Comparison of ENCODE assay signal across 12 mouse cellular contexts in genomic region chr5:124192726-124193285, GRCm38 (mm10). TPM values are rescaled to one million over a fixed set of nuclear protein-coding genes. Genes with fewer than 3 reads are reported as not detected.
DNase-seq lines count a peak whose midpoint lies in the region; ATAC-seq lines count a peak whose summit lies in the region.
"Had no signal": no experiment of that assay in that cellular context is flagged by ENCODE, and none has a peak within 500 bp of the region (broad histone marks: within the 10 kb centered on the region; RNA-seq: fewer than 3 reads in every experiment).

No protein-coding gene starts in this region.

- H3K9ac ChIP-seq in forebrain, embryonic 11.5 days (ENCODE audit: low read length): no peak overlapping the region
- peak overlapping the region; percentile 53 for H3K9ac ChIP-seq in hindbrain, embryonic 14.5 days
- H3K9ac ChIP-seq in neural tube, embryonic 13.5 days: peak overlapping the region; percentile 51
- H3K9ac ChIP-seq: liver, embryonic 12.5 days; stomach, embryonic 15.5 days had no signal

- no peaks in the 10 kb centered on the region for H3K36me3 ChIP-seq in heart, embryonic 10.5 days
- H3K36me3 ChIP-seq in forebrain, embryonic 11.5 days (ENCODE audit: control insufficient read depth, insufficient read depth, low read length): no peaks in the 10 kb centered on the region
- H3K36me3 ChIP-seq in hindbrain, embryonic 14.5 days (replicated peaks; ENCODE audit: control insufficient read depth, insufficient read depth): no peaks in the 10 kb centered on the region
- H3K36me3 ChIP-seq in neural tube, embryonic 13.5 days: no peaks in the 10 kb centered on the region
- H3K36me3 ChIP-seq: liver, embryonic 12.5 days; stomach, embryonic 15.5 days had no signal

- ATAC-seq in forebrain, embryonic 11.5 days (replicated peaks; ENCODE audit: low FRiP score): peak; percentile 56; the same call in 1 of the 2 replicates
- ATAC-seq in hindbrain, embryonic 14.5 days (ENCODE audit: low FRiP score): no peak
- no peak for ATAC-seq in neural tube, embryonic 13.5 days (ENCODE audit: low read depth)
- ATAC-seq in erythroblast, adult 5-6 weeks (replicated peaks; ENCODE audit: low FRiP score, poor library complexity, severe bottlenecking): no peak
- ATAC-seq: liver, embryonic 12.5 days had no signal

- no peak overlapping the region for H3K4me3 ChIP-seq in heart, embryonic 10.5 days
- H3K4me3 ChIP-seq in forebrain, embryonic 11.5 days (ENCODE audit: low read depth, low read length): no peak overlapping the region
- H3K4me3 ChIP-seq in hindbrain, embryonic 14.5 days (replicated peaks; ENCODE audit: low read length): no peak overlapping the region
- H3K4me3 ChIP-seq in neural tube, embryonic 13.5 days: no peak overlapping the region
- H3K4me3 ChIP-seq: liver, embryonic 12.5 days; stomach, embryonic 15.5 days had no signal

- 60% methylated on average over 10 of the region's 10 CpGs for WGBS in heart, embryonic 10.5 days
- 38% methylated on average over 10 of the region's 10 CpGs for WGBS in forebrain, embryonic 11.5 days
- WGBS in hindbrain, embryonic 14.5 days: 44% methylated on average over 10 of the region's 10 CpGs
- WGBS in neural tube, embryonic 13.5 days: 35% methylated on average over 10 of the region's 10 CpGs

- no peak overlapping the region for H3K4me2 ChIP-seq in forebrain, embryonic 11.5 days (ENCODE audit: low read depth, low read length, severe bottlenecking)
- H3K4me2 ChIP-seq in hindbrain, embryonic 14.5 days (replicated peaks): peak overlapping the region; percentile 26; the same call in 1 of the 2 replicates
- H3K4me2 ChIP-seq in neural tube, embryonic 13.5 days: peak overlapping the region; percentile 28; the same call in 1 of the 2 replicates
- H3K4me2 ChIP-seq: liver, embryonic 12.5 days; stomach, embryonic 15.5 days had no signal

- H3K4me1 ChIP-seq in heart, embryonic 10.5 days: peaks cover 82% of the 10 kb centered on the region
- H3K4me1 ChIP-seq in forebrain, embryonic 11.5 days (replicated peaks; ENCODE audit: control insufficient read depth, insufficient read depth, low read length): peaks cover 9% of the 10 kb centered on the region
- H3K4me1 ChIP-seq in hindbrain, embryonic 14.5 days (replicated peaks; ENCODE audit: control insufficient read depth, insufficient read depth, low read length): peaks cover 27% of the 10 kb centered on the region
- peaks cover 50% of the 10 kb centered on the region for H3K4me1 ChIP-seq in neural tube, embryonic 13.5 days (replicated peaks)

- no peaks in the 10 kb centered on the region for H3K9me3 ChIP-seq in heart, embryonic 10.5 days
- no peaks in the 10 kb centered on the region for H3K9me3 ChIP-seq in forebrain, embryonic 11.5 days (ENCODE audit: control insufficient read depth, low read length)
- no peaks in the 10 kb centered on the region for H3K9me3 ChIP-seq in hindbrain, embryonic 14.5 days (ENCODE audit: control insufficient read depth, low read length)
- no peaks in the 10 kb centered on the region for H3K9me3 ChIP-seq in neural tube, embryonic 13.5 days
- H3K9me3 ChIP-seq: liver, embryonic 12.5 days; stomach, embryonic 15.5 days had no signal

- peak overlapping the region; percentile 83 for H3K27ac ChIP-seq in heart, embryonic 10.5 days
- no peak overlapping the region for H3K27ac ChIP-seq in forebrain, embryonic 11.5 days (ENCODE audit: low read depth, low read length)
- H3K27ac ChIP-seq in hindbrain, embryonic 14.5 days: peak overlapping the region; percentile 68
- peak overlapping the region; percentile 78 for H3K27ac ChIP-seq in neural tube, embryonic 13.5 days (replicated peaks)
- H3K27ac ChIP-seq: liver, embryonic 12.5 days; stomach, embryonic 15.5 days had no signal

- intact Hi-C loops in heart, postnatal 14 days (cut with DNase I): no loop called here

- no peaks in the 10 kb centered on the region for H3K27me3 ChIP-seq in heart, embryonic 10.5 days (ENCODE audit: insufficient read depth, poor library complexity, severe bottlenecking)
- no peaks in the 10 kb centered on the region for H3K27me3 ChIP-seq in forebrain, embryonic 11.5 days (ENCODE audit: control insufficient read depth, insufficient read depth, low read length)
- no peaks in the 10 kb centered on the region for H3K27me3 ChIP-seq in hindbrain, embryonic 14.5 days (ENCODE audit: control insufficient read depth, insufficient read depth, low read length)
- no peaks in the 10 kb centered on the region for H3K27me3 ChIP-seq in neural tube, embryonic 13.5 days
- H3K27me3 ChIP-seq: liver, embryonic 12.5 days; stomach, embryonic 15.5 days had no signal

- no peak for DNase-seq in heart, embryonic 10.5 days (ENCODE audit: low spot score)
- no peak for DNase-seq in heart, postnatal 14 days
- DNase-seq in forebrain, embryonic 11.5 days (ENCODE audit: low spot score): peak; percentile 61
- no peak for DNase-seq in hindbrain, embryonic 14.5 days (ENCODE audit: low spot score)
- DNase-seq in embryo, embryonic 10.5 days (ENCODE audit: low spot score): no peak
- DNase-seq in cerebellum, postnatal 14 days: no peak
- DNase-seq: B cell, adult 2 months; kidney, adult 9 months had no signal

RNA-seq across cellular contexts. Expression of gene Pitpnm2, which starts 56.8 kb away (rescaled TPM):
- 4.8 and 6.1 TPM in 2 replicates for polyA plus RNA-seq in heart, embryonic 10.5 days (2016; fragmentation: Nextera tagmentation; extraction: Ambion mirVana)
- 10 to 100 TPM; 47.9 to 52.4 TPM for total RNA-seq in heart, postnatal 14 days (2021)
- 6.8 and 7.1 TPM in 2 replicates for polyA plus RNA-seq in forebrain, embryonic 11.5 days (2014; fragmentation: Nextera tagmentation; extraction: Ambion mirVana)
- 13.5 and 15.1 TPM in 2 replicates for polyA plus RNA-seq in hindbrain, embryonic 14.5 days (2014; fragmentation: Nextera tagmentation; extraction: Ambion mirVana)
- 7.9 and 8.4 TPM in 2 replicates for polyA plus RNA-seq in neural tube, embryonic 13.5 days (2015; fragmentation: Nextera tagmentation; extraction: Ambion mirVana)
- total RNA-seq in erythroblast, adult 5-6 weeks (2015; ENCODE audit: low replicate concordance): 0.42 and 1.9 TPM in 2 replicates
- total RNA-seq in erythroblast, adult 5-6 weeks (2017; ENCODE audit: low replicate concordance): 0.28 and 1.0 TPM in 2 replicates
